ENCODE assay signal across 24 mouse cellular contexts in the genomic region with DNA sequence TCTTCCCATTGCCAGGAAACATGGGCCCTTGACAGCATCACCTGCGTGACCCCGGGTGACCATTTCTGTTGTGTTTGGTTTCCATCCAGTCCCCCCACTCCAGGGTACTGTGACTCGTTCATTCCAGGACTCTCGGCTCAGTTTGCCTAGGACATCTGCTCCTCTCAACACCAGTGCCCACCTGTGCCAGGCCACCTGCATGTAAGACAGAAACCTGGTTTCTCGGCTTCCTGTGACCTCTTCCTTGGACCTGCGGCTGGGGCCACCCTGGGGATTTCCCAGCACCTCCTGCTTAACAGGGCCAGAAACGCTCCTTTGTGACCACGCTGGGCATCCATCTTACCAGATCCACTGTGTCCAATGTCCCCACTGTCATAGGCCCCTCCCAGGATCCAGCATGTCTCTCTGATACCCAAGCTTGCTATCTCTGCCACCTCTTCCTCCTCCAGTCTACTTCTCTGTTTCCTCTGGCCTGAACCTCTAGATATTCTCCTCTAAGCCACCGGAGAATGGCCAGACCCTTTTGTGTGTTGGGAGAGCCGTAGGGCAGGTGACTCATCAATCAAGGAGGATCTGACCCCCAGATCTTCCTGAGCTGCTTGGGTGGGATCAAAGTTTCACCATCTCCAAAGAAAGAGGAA. TPM values are rescaled to one million over a fixed set of nuclear protein-coding genes. Genes with fewer than 3 reads are reported as not detected.
DNase-seq lines count a peak whose midpoint lies in the region; ATAC-seq and TF ChIP-seq lines count a peak whose summit lies in the region.
"Had no signal": no experiment of that assay in that cellular context is flagged by ENCODE, and none has a peak within 500 bp of the region (broad histone marks: within the 10 kb centered on the region; RNA-seq: fewer than 3 reads in every experiment).

No protein-coding gene starts in this region.

- no peak for ATAC-seq in midbrain, embryonic 14.5 days (ENCODE audit: low FRiP score, low TSS enrichment)
- ATAC-seq in midbrain, embryonic 13.5 days = no peak
- ATAC-seq in granulocyte monocyte progenitor cell, adult 5-6 weeks (replicated peaks; ENCODE audit: poor library complexity, severe bottlenecking) = peak; percentile 35
- peak; percentile 29; the same call in 1 of the 2 replicates for ATAC-seq in monocyte, adult 5-6 weeks (replicated peaks; ENCODE audit: insufficient number of reproducible peaks, low FRiP score, low TSS enrichment, poor library complexity, severe bottlenecking)
- ATAC-seq: forebrain, embryonic 16.5 days; inflammation-experienced regulatory T-cells, adult 6 months had no signal

- TF ChIP-seq RAD21 in MEL (IDR thresholded peaks at IDR 0.05; ENCODE audit: low read depth, low read length) = no peak

- no peaks in the 10 kb centered on the region for H3K9me3 ChIP-seq in midbrain, embryonic 14.5 days (ENCODE audit: control insufficient read depth, low read length)
- H3K9me3 ChIP-seq in midbrain, embryonic 13.5 days = no peaks in the 10 kb centered on the region
- H3K9me3 ChIP-seq in MEL (replicated peaks; ENCODE audit: insufficient read depth, low read length) = no peaks in the 10 kb centered on the region
- H3K9me3 ChIP-seq: G1E; hindbrain, embryonic 10.5 days; hindbrain, embryonic 15.5 days; kidney, embryonic 15.5 days; limb, embryonic 12.5 days; midbrain, embryonic 12.5 days had no signal

- peaks cover 27% of the 10 kb centered on the region for H3K4me1 ChIP-seq in midbrain, embryonic 14.5 days (ENCODE audit: control insufficient read depth, insufficient read depth, low read length)
- H3K4me1 ChIP-seq in midbrain, embryonic 13.5 days (replicated peaks) = peaks cover 36% of the 10 kb centered on the region
- peaks cover 26 to 59% of the 10 kb centered on the region in 2 experiments for H3K4me1 ChIP-seq in MEL (ENCODE audit: control insufficient read depth in 1 of 2, insufficient read depth in 2 of 2, low read length in 2 of 2)

- no peak for TF ChIP-seq CTCF in MEL (IDR thresholded peaks at IDR 0.05 in 2 of 3, conservative IDR thresholded peaks at IDR 0.05 in 1 of 3; ENCODE audit: control insufficient read depth in 1 of 3, insufficient read depth in 1 of 3, low read depth in 2 of 3, low read length in 3 of 3, poor library complexity in 1 of 3, severe bottlenecking in 1 of 3)

- TF ChIP-seq POLR2A in MEL (IDR thresholded peaks at IDR 0.05; ENCODE audit: control insufficient read depth in 1 of 2, insufficient read depth in 1 of 2, low read depth in 1 of 2, low read length in 2 of 2, poor library complexity in 1 of 2) = peak in 1 of 2 experiments; percentile 42; a peak in 1 of 4 replicates

- WGBS in midbrain, embryonic 14.5 days = 86% methylated on average over 10 of the region's 10 CpGs
- 89% methylated on average over 10 of the region's 10 CpGs for WGBS in midbrain, embryonic 13.5 days

- no peak overlapping the region for H3K4me2 ChIP-seq in midbrain, embryonic 14.5 days (ENCODE audit: low read length)
- H3K4me2 ChIP-seq in midbrain, embryonic 13.5 days (replicated peaks) = no peak overlapping the region
- H3K4me2 ChIP-seq: hindbrain, embryonic 15.5 days; kidney, embryonic 15.5 days; limb, embryonic 12.5 days; midbrain, embryonic 12.5 days had no signal

- no peaks in the 10 kb centered on the region for H3K27me3 ChIP-seq in midbrain, embryonic 14.5 days (ENCODE audit: control insufficient read depth, insufficient read depth, low read length)
- H3K27me3 ChIP-seq in midbrain, embryonic 13.5 days = peaks cover 7% of the 10 kb centered on the region
- no peaks in the 10 kb centered on the region for H3K27me3 ChIP-seq in MEL (ENCODE audit: control insufficient read depth in 1 of 2, insufficient read depth in 2 of 2, low read length in 2 of 2)
- H3K27me3 ChIP-seq: hindbrain, embryonic 15.5 days had no signal

- H3K36me3 ChIP-seq in midbrain, embryonic 14.5 days (ENCODE audit: control insufficient read depth, insufficient read depth, low read length) = no peaks in the 10 kb centered on the region
- H3K36me3 ChIP-seq in midbrain, embryonic 13.5 days = no peaks in the 10 kb centered on the region
- H3K36me3 ChIP-seq in MEL (ENCODE audit: control insufficient read depth in 1 of 2, insufficient read depth in 2 of 2, low read length in 2 of 2) = peaks cover 0 to 47% of the 10 kb centered on the region in 2 experiments; a peak in 2 of 4 replicates
- H3K36me3 ChIP-seq: G1E; hindbrain, embryonic 10.5 days; hindbrain, embryonic 15.5 days; kidney, embryonic 15.5 days; limb, embryonic 12.5 days; midbrain, embryonic 12.5 days had no signal

- 0 out of 2 replicates have a peak overlapping the region, but pooled peaks have one; percentile 90 for H3K27ac ChIP-seq in midbrain, embryonic 14.5 days (replicated peaks; ENCODE audit: low read depth, low read length)
- no peak overlapping the region for H3K27ac ChIP-seq in midbrain, embryonic 13.5 days
- H3K27ac ChIP-seq in MEL (ENCODE audit: control insufficient read depth, low read depth, low read length) = peak overlapping the region; percentile 87
- H3K27ac ChIP-seq: gastrocnemius, adult 2 months; hindbrain, embryonic 10.5 days; hindbrain, embryonic 15.5 days; kidney, embryonic 15.5 days; left cerebral cortex, adult 2 months; limb, embryonic 12.5 days had no signal

- no peak overlapping the region for H3K9ac ChIP-seq in midbrain, embryonic 14.5 days (replicated peaks; ENCODE audit: low read length)
- no peak overlapping the region for H3K9ac ChIP-seq in midbrain, embryonic 13.5 days (replicated peaks)
- peak overlapping the region; percentile 34 for H3K9ac ChIP-seq in MEL (ENCODE audit: control insufficient read depth, low read depth, low read length, poor library complexity, severe bottlenecking)
- H3K9ac ChIP-seq: hindbrain, embryonic 15.5 days; kidney, embryonic 15.5 days; limb, embryonic 12.5 days; midbrain, embryonic 12.5 days had no signal

- H3K79me2 ChIP-seq in MEL (ENCODE audit: control insufficient read depth, insufficient read depth, low read length, poor library complexity) = no peaks in the 10 kb centered on the region

- no peak overlapping the region for H3K4me3 ChIP-seq in midbrain, embryonic 14.5 days (replicated peaks; ENCODE audit: low read depth, low read length)
- H3K4me3 ChIP-seq in midbrain, embryonic 13.5 days (replicated peaks) = no peak overlapping the region
- H3K4me3 ChIP-seq in MEL (ENCODE audit: control insufficient read depth in 1 of 2, insufficient read depth in 1 of 2, low read depth in 2 of 2, low read length in 2 of 2) = no peak overlapping the region
- H3K4me3 ChIP-seq: gastrocnemius, adult 2 months; hindbrain, embryonic 10.5 days; hindbrain, embryonic 15.5 days; kidney, embryonic 15.5 days; left cerebral cortex, adult 2 months; limb, embryonic 12.5 days; midbrain, embryonic 12.5 days had no signal

- peak; percentile 77 to 84 for TF ChIP-seq EP300 in MEL (IDR thresholded peaks at IDR 0.05; ENCODE audit: low read depth in 1 of 2, low read length in 2 of 2)

- DNase-seq in midbrain, embryonic 14.5 days = no peak
- peak; percentile 78 for DNase-seq in MEL (ENCODE audit: low read depth, low spot score)
- no peak for DNase-seq in urinary bladder, postnatal 25 days (ENCODE audit: low spot score)
- DNase-seq in urinary bladder, adult 18-20 months (ENCODE audit: low spot score in 2 of 2) = no peak
- DNase-seq: adrenal gland, postnatal 14 days; cerebellum, adult 11 months; cerebellum, adult 9-11 months; gastrocnemius, adult 2 months; heart, postnatal 14 days; lung, adult 2 months; lung, postnatal 14 days; spleen, adult 18-20 months had no signal

TF ChIP-seq in MEL, 35 proteins besides CTCF, POLR2A, EP300 and RAD21 (continues in another document):
- TF ChIP-seq JUND (IDR thresholded peaks at IDR 0.05; ENCODE audit: low read depth, low read length) (0 out of 2 replicates have a peak, but pooled peaks have one; percentile 39), MAZ (IDR thresholded peaks at IDR 0.05; ENCODE audit: low read depth, low read length) (no peak; the same call in 1 of the 2 replicates), ZC3H11A (IDR thresholded peaks at IDR 0.05; ENCODE audit: low read depth, low read length) (peak; percentile 11; the same call in 1 of the 2 replicates), SMC3 (IDR thresholded peaks at IDR 0.05; ENCODE audit: low read depth, low read length) (peak; percentile 12; the same call in 1 of the 2 replicates), SIN3A (IDR thresholded peaks at IDR 0.05; ENCODE audit: low read length) (peak; percentile 25; the same call in 1 of the 2 replicates), POLR2AphosphoS2 (IDR thresholded peaks at IDR 0.05; ENCODE audit: low read length) (no peak), NRF1 (IDR thresholded peaks at IDR 0.05; ENCODE audit: insufficient read depth, low read depth, low read length, poor library complexity, severe bottlenecking) (no peak), ZMIZ1 (IDR thresholded peaks at IDR 0.05; ENCODE audit: low read depth, low read length) (no peak), GATA1 (IDR thresholded peaks at IDR 0.05; ENCODE audit: low read depth, low read length) (peak; percentile 77), USF1 (IDR thresholded peaks at IDR 0.05; ENCODE audit: low read depth, low read length) (peak; percentile 31; the same call in 1 of the 2 replicates), TBP (IDR thresholded peaks at IDR 0.05; ENCODE audit: low read depth, low read length) (no peak), HCFC1 (IDR thresholded peaks at IDR 0.05; ENCODE audit: low read depth, low read length) (no peak)

RNA-seq across cellular contexts. Expression of a gene that starts 19.1 kb away (rescaled TPM):
- polyA plus RNA-seq in midbrain, embryonic 14.5 days (2014; fragmentation: Nextera tagmentation; extraction: Ambion mirVana) = 25.2 and 28.7 TPM in 2 replicates
- polyA plus RNA-seq in midbrain, embryonic 13.5 days (2015; fragmentation: Nextera tagmentation; extraction: Ambion mirVana) = 20.2 and 20.9 TPM in 2 replicates
- total RNA-seq in MEL (2012; rRNA removed) = 10.5 and 11.1 TPM in 2 replicates
- polyA plus RNA-seq in MEL (2012; ENCODE audit: insufficient read depth in 1 of 2, insufficient read length in 2 of 2, low read depth in 1 of 2, low replicate concordance in 2 of 2, missing spikeins in 1 of 2) = 100 to 1,000 TPM in 1 of 2 experiments, not detected in 1; 102 TPM
- 35.4 and 37.7 TPM in 2 replicates for total RNA-seq in granulocyte monocyte progenitor cell, adult 5-6 weeks (2014; fragmentation: Nextera tagmentation)
- 8.3 and 16.0 TPM in 2 replicates for total RNA-seq in granulocyte monocyte progenitor cell, adult 5-6 weeks (2017)
- 21.2 to 48.6 TPM (median 32.6 TPM) in 3 replicates for total RNA-seq in monocyte, adult 5-6 weeks (2017)

RNA-seq across cellular contexts. Expression of a gene that starts 57.3 kb away (rescaled TPM):
- 16.3 and 16.8 TPM in 2 replicates for polyA plus RNA-seq in midbrain, embryonic 14.5 days (2014; fragmentation: Nextera tagmentation; extraction: Ambion mirVana)
- polyA plus RNA-seq in midbrain, embryonic 13.5 days (2015; fragmentation: Nextera tagmentation; extraction: Ambion mirVana) = 17.9 and 18.7 TPM in 2 replicates
- 17.8 and 19.4 TPM in 2 replicates for total RNA-seq in MEL (2012; rRNA removed)
- 10 to 100 TPM in 1 of 2 experiments, not detected in 1; 37.2 TPM for polyA plus RNA-seq in MEL (2012; ENCODE audit: insufficient read depth in 1 of 2, insufficient read length in 2 of 2, low read depth in 1 of 2, low replicate concordance in 2 of 2, missing spikeins in 1 of 2)
- 5.0 and 20.5 TPM in 2 replicates for total RNA-seq in granulocyte monocyte progenitor cell, adult 5-6 weeks (2014; fragmentation: Nextera tagmentation)
- 8.1 and 12.0 TPM in 2 replicates for total RNA-seq in granulocyte monocyte progenitor cell, adult 5-6 weeks (2017)
- 2.6 to 6.0 TPM (median 4.1 TPM) in 3 replicates for total RNA-seq in monocyte, adult 5-6 weeks (2017)

Comparison
In these comparisons a context has a peak if more than half of its experiments do, and no peak if none do; other contexts are left out.
1. ATAC-seq: peak in granulocyte monocyte progenitor cell, adult 5-6 weeks (single experiment) and monocyte, adult 5-6 weeks (single experiment); none in midbrain, embryonic 14.5 days (single experiment) and midbrain, embryonic 13.5 days (single experiment).